Mouse (Mus musculus): ENCODE measurements around the gene Gm38394. TPM values are rescaled to one million over a fixed set of nuclear protein-coding genes. Genes with fewer than 3 reads are reported as not detected.

Gene Gm38394
- polyA plus RNA-seq, 1 experiment from 2014 or later, result 8.1 TPM

- H3K4me3 ChIP-seq (replicated peaks), result no peak overlapping the region
- H3K27ac ChIP-seq, result no peak overlapping the region
- no peak overlapping the region for H3K9ac ChIP-seq (replicated peaks)
- H3K27me3 ChIP-seq, result no peaks in the 10 kb centered on the region
- no peaks in the 10 kb centered on the region for H3K9me3 ChIP-seq
- no peak overlapping the region for H3K4me2 ChIP-seq
- H3K4me1 ChIP-seq (replicated peaks), result peaks cover 17% of the 10 kb centered on the region
- peaks cover 10% of the 10 kb centered on the region for H3K36me3 ChIP-seq
- ATAC-seq (ENCODE audit: insufficient number of reproducible peaks, insufficient read depth, low FRiP score, low TSS enrichment, low read depth), result no peak
- WGBS, result 84% methylated on average over 4 of the region's 4 CpGs
These were observed 2.3 kb upstream of the Gm38394 start for GRCm38 (mm10) chr1:133663427-133663826.

GRCm38 (mm10) chr1:133662941-133663340 is 1.8 kb upstream of the Gm38394 start:
- no peaks in the 10 kb centered on the region for H3K9me3 ChIP-seq
- no peak overlapping the region for H3K9ac ChIP-seq (replicated peaks)
- H3K4me2 ChIP-seq, result no peak overlapping the region
- WGBS, result 95% methylated on average over 7 of the region's 7 CpGs
- H3K27me3 ChIP-seq, result no peaks in the 10 kb centered on the region
- no peak overlapping the region for H3K27ac ChIP-seq
- H3K36me3 ChIP-seq, result peaks cover 15% of the 10 kb centered on the region
- H3K4me3 ChIP-seq (replicated peaks), result no peak overlapping the region
- no peak for ATAC-seq (ENCODE audit: insufficient number of reproducible peaks, insufficient read depth, low FRiP score, low TSS enrichment, low read depth)
- H3K4me1 ChIP-seq (replicated peaks), result peaks cover 21% of the 10 kb centered on the region

- peak; percentile 81 for ATAC-seq (ENCODE audit: insufficient number of reproducible peaks, insufficient read depth, low FRiP score, low TSS enrichment, low read depth)
- peak within 1 kb of the TSS; percentile 94 for H3K27ac ChIP-seq
- H3K4me3 ChIP-seq (replicated peaks), result peak within 1 kb of the TSS; percentile 81
- no peaks in the 10 kb centered on the region for H3K9me3 ChIP-seq
- peak within 1 kb of the TSS; percentile 90 for H3K9ac ChIP-seq (replicated peaks)
- under 1% methylated on average over 41 of the region's 41 CpGs for WGBS
- H3K4me2 ChIP-seq, result peak within 1 kb of the TSS; percentile 79
- H3K36me3 ChIP-seq, result peaks cover 23% of the 10 kb centered on the region
- H3K4me1 ChIP-seq (replicated peaks), result peaks cover 40% of the 10 kb centered on the region
- H3K27me3 ChIP-seq, result no peaks in the 10 kb centered on the region
These were observed 484 bp downstream of the Gm38394 start, which contains the start of gene Zbed6 for GRCm38 (mm10) chr1:133660466-133661202. Gene Zbed6 (minus strand): TSS chr1:133660885.

- Histone ChIP-seq H3K27me3 (no peaks in the 10 kb centered on the region), H3K27ac (no peak overlapping the region), H3K4me1 (replicated peaks) (peaks cover 40% of the 10 kb centered on the region), H3K4me2 (peak overlapping the region; percentile 79), H3K4me3 (replicated peaks) (no peak overlapping the region), H3K9ac (replicated peaks) (no peak overlapping the region), H3K36me3 (peaks cover 28% of the 10 kb centered on the region), H3K9me3 (no peaks in the 10 kb centered on the region)
- 91% methylated on average over 3 of the region's 3 CpGs for WGBS
- ATAC-seq (ENCODE audit: insufficient number of reproducible peaks, insufficient read depth, low FRiP score, low TSS enrichment, low read depth), result no peak
These were observed 2.2 kb downstream of the Gm38394 start for GRCm38 (mm10) chr1:133658878-133659277.

- H3K4me3 ChIP-seq (replicated peaks), result no peak overlapping the region
- no peak for ATAC-seq (ENCODE audit: insufficient number of reproducible peaks, insufficient read depth, low FRiP score, low TSS enrichment, low read depth)
- H3K27ac ChIP-seq, result no peak overlapping the region
- no peaks in the 10 kb centered on the region for H3K9me3 ChIP-seq
- peaks cover 40% of the 10 kb centered on the region for H3K4me1 ChIP-seq (replicated peaks)
- WGBS, result 29% methylated on average over 5 of the region's 5 CpGs
- peak overlapping the region; percentile 22; the same call in 1 of the 2 replicates for H3K4me2 ChIP-seq
- H3K9ac ChIP-seq (replicated peaks), result 0 out of 2 replicates have a peak overlapping the region, but pooled peaks have one; percentile 12
- H3K27me3 ChIP-seq, result no peaks in the 10 kb centered on the region
- H3K36me3 ChIP-seq, result peaks cover 43% of the 10 kb centered on the region
These were observed 4.3 kb downstream of the Gm38394 start for GRCm38 (mm10) chr1:133656811-133657210.

- ATAC-seq (ENCODE audit: insufficient number of reproducible peaks, insufficient read depth, low FRiP score, low TSS enrichment, low read depth), result no peak
- Histone ChIP-seq H3K27me3 (no peaks in the 10 kb centered on the region), H3K9me3 (no peaks in the 10 kb centered on the region), H3K27ac (no peak overlapping the region), H3K4me2 (no peak overlapping the region), H3K36me3 (peaks cover 49% of the 10 kb centered on the region), H3K9ac (replicated peaks) (no peak overlapping the region), H3K4me3 (replicated peaks) (no peak overlapping the region), H3K4me1 (replicated peaks) (peaks cover 19% of the 10 kb centered on the region)
- 98% methylated on average over 1 of the region's 1 CpGs for WGBS
These were observed 8.1 kb downstream of the Gm38394 start for GRCm38 (mm10) chr1:133653033-133653432.

- H3K27me3 ChIP-seq, result no peaks in the 10 kb centered on the region
- H3K4me1 ChIP-seq (replicated peaks), result no peaks in the 10 kb centered on the region
- ATAC-seq (ENCODE audit: insufficient number of reproducible peaks, insufficient read depth, low FRiP score, low TSS enrichment, low read depth), result no peak
- H3K9me3 ChIP-seq, result no peaks in the 10 kb centered on the region
- H3K36me3 ChIP-seq, result peaks cover 62% of the 10 kb centered on the region
- no peak overlapping the region for H3K4me3 ChIP-seq (replicated peaks)
- no peak overlapping the region for H3K4me2 ChIP-seq
- 96% methylated on average over 7 of the region's 7 CpGs for WGBS
- no peak overlapping the region for H3K9ac ChIP-seq (replicated peaks)
- no peak overlapping the region for H3K27ac ChIP-seq
These were observed 10.6 kb downstream of the Gm38394 start for GRCm38 (mm10) chr1:133650288-133651055.

- Histone ChIP-seq H3K4me1 (replicated peaks) (no peaks in the 10 kb centered on the region), H3K27me3 (no peaks in the 10 kb centered on the region), H3K36me3 (peaks cover 80% of the 10 kb centered on the region), H3K27ac (no peak overlapping the region), H3K4me3 (replicated peaks) (no peak overlapping the region), H3K4me2 (no peak overlapping the region), H3K9me3 (no peaks in the 10 kb centered on the region), H3K9ac (replicated peaks) (no peak overlapping the region)
- WGBS, result 88% methylated on average over 5 of the region's 5 CpGs
- ATAC-seq (ENCODE audit: insufficient number of reproducible peaks, insufficient read depth, low FRiP score, low TSS enrichment, low read depth), result no peak
These were observed 15.5 kb downstream of the Gm38394 start for GRCm38 (mm10) chr1:133645652-133646051.

- no peak for ATAC-seq (ENCODE audit: insufficient number of reproducible peaks, insufficient read depth, low FRiP score, low TSS enrichment, low read depth)
- no peak overlapping the region for H3K4me3 ChIP-seq (replicated peaks)
- no peaks in the 10 kb centered on the region for H3K4me1 ChIP-seq (replicated peaks)
- WGBS, result 95% methylated on average over 2 of the region's 2 CpGs
- no peaks in the 10 kb centered on the region for H3K27me3 ChIP-seq
- no peak overlapping the region for H3K9ac ChIP-seq (replicated peaks)
- H3K4me2 ChIP-seq, result no peak overlapping the region
- no peaks in the 10 kb centered on the region for H3K9me3 ChIP-seq
- H3K27ac ChIP-seq, result no peak overlapping the region
- peaks cover 97% of the 10 kb centered on the region for H3K36me3 ChIP-seq
These were observed 20.0 kb downstream of the Gm38394 start for GRCm38 (mm10) chr1:133641163-133641562.

- Histone ChIP-seq H3K4me3 (replicated peaks) (no peak overlapping the region), H3K36me3 (peaks cover 98% of the 10 kb centered on the region), H3K27me3 (no peaks in the 10 kb centered on the region), H3K4me2 (no peak overlapping the region), H3K27ac (no peak overlapping the region), H3K9me3 (no peaks in the 10 kb centered on the region), H3K4me1 (replicated peaks) (no peaks in the 10 kb centered on the region), H3K9ac (replicated peaks) (no peak overlapping the region)
- 90% methylated on average over 6 of the region's 6 CpGs for WGBS
- no peak for ATAC-seq (ENCODE audit: insufficient number of reproducible peaks, insufficient read depth, low FRiP score, low TSS enrichment, low read depth)
These were observed 22.6 kb downstream of the Gm38394 start for GRCm38 (mm10) chr1:133638517-133638916.

GRCm38 (mm10) chr1:133632168-133632567 is 28.9 kb downstream of the Gm38394 start:
- Histone ChIP-seq H3K9me3 (no peaks in the 10 kb centered on the region), H3K36me3 (peaks cover 95% of the 10 kb centered on the region), H3K9ac (replicated peaks) (no peak overlapping the region), H3K4me3 (replicated peaks) (no peak overlapping the region), H3K4me1 (replicated peaks) (no peaks in the 10 kb centered on the region), H3K27ac (no peak overlapping the region), H3K4me2 (no peak overlapping the region), H3K27me3 (no peaks in the 10 kb centered on the region)
- no peak for ATAC-seq (ENCODE audit: insufficient number of reproducible peaks, insufficient read depth, low FRiP score, low TSS enrichment, low read depth)
- 84% methylated on average over 2 of the region's 2 CpGs for WGBS

All from limb, embryonic 12.5 days (tissue).